In the genomic region with DNA sequence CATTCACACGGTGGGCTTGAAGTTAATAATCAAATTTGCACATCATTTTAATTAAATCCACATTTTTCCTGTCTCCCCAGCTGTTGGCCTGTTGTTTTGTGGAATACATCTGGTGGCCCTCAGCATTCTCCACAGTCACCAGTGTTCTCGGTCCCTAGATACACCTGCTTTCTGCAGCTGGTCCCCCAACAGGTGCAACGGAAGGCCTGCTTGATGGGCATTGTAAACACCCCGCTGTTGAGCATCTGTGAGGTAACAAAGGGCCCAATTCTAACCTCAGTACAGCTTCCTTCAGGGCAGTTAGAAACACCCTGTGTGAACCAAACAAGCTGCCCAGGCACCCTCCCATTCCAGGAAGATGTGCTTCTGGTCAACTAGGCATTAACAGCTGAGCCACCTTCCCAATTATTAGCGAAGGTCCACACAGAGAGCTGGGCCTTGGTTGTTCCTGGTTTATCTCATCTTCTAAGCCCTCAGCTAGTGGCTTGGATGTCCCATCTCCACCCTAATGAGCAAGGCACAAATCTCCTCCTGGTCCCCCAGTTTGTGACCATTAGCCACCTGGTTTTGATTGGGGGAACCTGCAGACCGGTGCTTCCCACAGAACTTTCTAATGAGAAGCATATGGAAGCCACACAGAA, we compare ENCODE assay signal across 29 mouse cellular contexts.
DNase-seq lines count a peak whose midpoint lies in the region; ATAC-seq and TF ChIP-seq lines count a peak whose summit lies in the region.
"Had no signal": no experiment of that assay in that cellular context is flagged by ENCODE, and none has a peak within 500 bp of the region (broad histone marks: within the 10 kb centered on the region; RNA-seq: fewer than 3 reads in every experiment).

No protein-coding gene starts in this region.

- no peak for ATAC-seq in forebrain, embryonic 14.5 days
- 0 out of 2 replicates have a peak, but pooled peaks have one; percentile 34 for ATAC-seq in limb, embryonic 14.5 days (ENCODE audit: low FRiP score, low read depth)
- no peak for ATAC-seq in liver, postnatal 0 days
- ATAC-seq: forebrain, embryonic 16.5 days; intestine, postnatal 0 days; Patski had no signal

- TF ChIP-seq POLR2A in limb, embryonic 14.5 days (IDR thresholded peaks at IDR 0.05; ENCODE audit: borderline replicate concordance, extremely low read depth, insufficient read depth, insufficient read length) = no peak

- H3K4me3 ChIP-seq in forebrain, embryonic 10.5 days = no peak overlapping the region
- no peak overlapping the region for H3K4me3 ChIP-seq in forebrain, embryonic 14.5 days (ENCODE audit: low read depth, low read length)
- no peak overlapping the region for H3K4me3 ChIP-seq in limb, embryonic 10.5 days
- H3K4me3 ChIP-seq in limb, embryonic 14.5 days (replicated peaks; ENCODE audit: low read length) = no peak overlapping the region
- no peak overlapping the region for H3K4me3 ChIP-seq in liver, postnatal 0 days (ENCODE audit: low read depth, low read length)
- H3K4me3 ChIP-seq: embryonic facial prominence, embryonic 15.5 days; forebrain, embryonic 12.5 days; gastrocnemius, adult 2 months; heart, embryonic 10.5 days; heart, embryonic 13.5 days had no signal

- TF ChIP-seq CTCF in liver, postnatal 0 days (IDR thresholded peaks at IDR 0.05; ENCODE audit: low read depth) = no peak

- peaks cover 5% of the 10 kb centered on the region; the same call in 1 of the 2 replicates for H3K4me1 ChIP-seq in forebrain, embryonic 10.5 days
- no peaks in the 10 kb centered on the region for H3K4me1 ChIP-seq in forebrain, embryonic 14.5 days (ENCODE audit: control insufficient read depth, insufficient read depth, low read length)
- H3K4me1 ChIP-seq in limb, embryonic 10.5 days = peaks cover 29% of the 10 kb centered on the region
- H3K4me1 ChIP-seq in limb, embryonic 14.5 days (ENCODE audit: control insufficient read depth, insufficient read depth, low read length) = 0 out of 2 replicates have a peak, but pooled peaks cover 4% of the 10 kb centered on the region
- no peaks in the 10 kb centered on the region for H3K4me1 ChIP-seq in liver, postnatal 0 days (ENCODE audit: insufficient read depth)
- H3K4me1 ChIP-seq: embryonic facial prominence, embryonic 15.5 days; forebrain, embryonic 12.5 days; heart, embryonic 10.5 days; heart, embryonic 13.5 days had no signal

- H3K9ac ChIP-seq in forebrain, embryonic 14.5 days (ENCODE audit: low read length) = no peak overlapping the region
- no peak overlapping the region for H3K9ac ChIP-seq in limb, embryonic 14.5 days (ENCODE audit: low read depth, low read length, severe bottlenecking)
- no peak overlapping the region for H3K9ac ChIP-seq in liver, postnatal 0 days (replicated peaks)
- H3K9ac ChIP-seq: embryonic facial prominence, embryonic 15.5 days; forebrain, embryonic 12.5 days; heart, embryonic 13.5 days; hindbrain, embryonic 14.5 days had no signal

- no peak overlapping the region for H3K4me2 ChIP-seq in forebrain, embryonic 14.5 days (ENCODE audit: low read length)
- H3K4me2 ChIP-seq in limb, embryonic 14.5 days (replicated peaks; ENCODE audit: low read depth, low read length, severe bottlenecking) = no peak overlapping the region
- no peak overlapping the region for H3K4me2 ChIP-seq in liver, postnatal 0 days (ENCODE audit: low read depth, low read length)
- H3K4me2 ChIP-seq: embryonic facial prominence, embryonic 15.5 days; forebrain, embryonic 12.5 days; heart, embryonic 13.5 days; hindbrain, embryonic 14.5 days had no signal

- no peaks in the 10 kb centered on the region for H3K36me3 ChIP-seq in forebrain, embryonic 10.5 days (replicated peaks)
- no peaks in the 10 kb centered on the region for H3K36me3 ChIP-seq in forebrain, embryonic 14.5 days (ENCODE audit: control insufficient read depth, insufficient read depth, low read length)
- no peaks in the 10 kb centered on the region for H3K36me3 ChIP-seq in limb, embryonic 10.5 days
- H3K36me3 ChIP-seq in limb, embryonic 14.5 days (ENCODE audit: control insufficient read depth, insufficient read depth, low read length) = no peaks in the 10 kb centered on the region
- no peaks in the 10 kb centered on the region for H3K36me3 ChIP-seq in liver, postnatal 0 days (replicated peaks; ENCODE audit: insufficient read depth, low read length)
- H3K36me3 ChIP-seq: embryonic facial prominence, embryonic 15.5 days; forebrain, embryonic 12.5 days; G1E; heart, embryonic 10.5 days; heart, embryonic 13.5 days had no signal

- no peaks in the 10 kb centered on the region for H3K27me3 ChIP-seq in forebrain, embryonic 10.5 days (ENCODE audit: poor library complexity, severe bottlenecking)
- H3K27me3 ChIP-seq in forebrain, embryonic 14.5 days (replicated peaks; ENCODE audit: control insufficient read depth, insufficient read depth, low read length) = no peaks in the 10 kb centered on the region
- H3K27me3 ChIP-seq in limb, embryonic 10.5 days (ENCODE audit: low read depth, poor library complexity, severe bottlenecking) = peaks cover 55% of the 10 kb centered on the region
- H3K27me3 ChIP-seq in limb, embryonic 14.5 days (ENCODE audit: control insufficient read depth, insufficient read depth, low read length) = no peaks in the 10 kb centered on the region
- H3K27me3 ChIP-seq in liver, postnatal 0 days (ENCODE audit: insufficient read depth, low read length) = no peaks in the 10 kb centered on the region
- H3K27me3 ChIP-seq: CH12.LX; embryonic facial prominence, embryonic 15.5 days; forebrain, embryonic 12.5 days; heart, embryonic 13.5 days had no signal

- no peak for TF ChIP-seq EP300 in liver, postnatal 0 days (IDR thresholded peaks at IDR 0.05; ENCODE audit: low read depth)

- 83% methylated on average over 6 of the region's 6 CpGs for WGBS in forebrain, embryonic 10.5 days
- 89% methylated on average over 6 of the region's 6 CpGs for WGBS in forebrain, embryonic 14.5 days
- 41% methylated on average over 6 of the region's 6 CpGs for WGBS in limb, embryonic 10.5 days
- 24% methylated on average over 6 of the region's 6 CpGs for WGBS in limb, embryonic 14.5 days
- WGBS in liver, postnatal 0 days (ENCODE audit: insufficient replicate concordance) = 78% methylated on average over 6 of the region's 6 CpGs

- peak; percentile 10 for DNase-seq in forebrain, embryonic 10.5 days (ENCODE audit: extremely low spot score, low spot score)
- no peak for DNase-seq in forebrain, embryonic 14.5 days (ENCODE audit: low spot score)
- DNase-seq in limb, embryonic 10.5 days (ENCODE audit: low spot score) = peak; percentile 72
- DNase-seq in limb, embryonic 14.5 days (ENCODE audit: low spot score) = peak; percentile 37
- no peak for DNase-seq in cerebellum, adult 9-10 months
- no peak for DNase-seq in liver, postnatal 0 days
- DNase-seq: adrenal gland, adult 2 months; adrenal gland, postnatal 14 days; B cell, adult 2 months; cerebellum, adult 11 months; cerebellum, adult 2 months; cerebellum, postnatal 10 days; cerebellum, postnatal 36 days; embryo, embryonic 11 days; gastrocnemius, adult 2 months; gastrocnemius, postnatal 14 days; heart, adult 18-20 months; heart, postnatal 14 days; heart, postnatal 4 days had no signal

- H3K27ac ChIP-seq in forebrain, embryonic 10.5 days = no peak overlapping the region
- no peak overlapping the region for H3K27ac ChIP-seq in forebrain, embryonic 14.5 days (ENCODE audit: low read depth, low read length)
- no peak overlapping the region for H3K27ac ChIP-seq in limb, embryonic 10.5 days
- H3K27ac ChIP-seq in limb, embryonic 14.5 days (replicated peaks; ENCODE audit: low read depth, low read length) = no peak overlapping the region
- H3K27ac ChIP-seq in liver, postnatal 0 days (ENCODE audit: low read depth) = no peak overlapping the region
- H3K27ac ChIP-seq: embryonic facial prominence, embryonic 15.5 days; forebrain, embryonic 12.5 days; gastrocnemius, adult 2 months; heart, embryonic 10.5 days; heart, embryonic 13.5 days; hindbrain, embryonic 14.5 days had no signal

- no peaks in the 10 kb centered on the region for H3K9me3 ChIP-seq in forebrain, embryonic 10.5 days
- H3K9me3 ChIP-seq in forebrain, embryonic 14.5 days (replicated peaks; ENCODE audit: control insufficient read depth, low read length) = no peaks in the 10 kb centered on the region
- H3K9me3 ChIP-seq in limb, embryonic 10.5 days (replicated peaks) = no peaks in the 10 kb centered on the region
- no peaks in the 10 kb centered on the region for H3K9me3 ChIP-seq in limb, embryonic 14.5 days (ENCODE audit: control insufficient read depth, low read length)
- no peaks in the 10 kb centered on the region for H3K9me3 ChIP-seq in liver, postnatal 0 days (ENCODE audit: low read length)
- H3K9me3 ChIP-seq: embryonic facial prominence, embryonic 15.5 days; G1E; heart, embryonic 13.5 days had no signal

Comparison
In these comparisons a context has a peak if more than half of its experiments do, and no peak if none do; other contexts are left out.
1. DNase-seq: peak in forebrain, embryonic 10.5 days (single experiment), limb, embryonic 10.5 days (single experiment) and limb, embryonic 14.5 days (single experiment); none in forebrain, embryonic 14.5 days (single experiment), cerebellum, adult 9-10 months (single experiment) and liver, postnatal 0 days (single experiment).